Mouse (Mus musculus) layer of hippocampus, adult 9-10 months (tissue): Measurements from ENCODE around the gene Srp68.

Experiments
- DNase-seq: peaks from one replicate; pipeline ENCODE4 v3.0.0; 2022; ENCODE audit warnings: low spot score

Gene Srp68

DNA sequence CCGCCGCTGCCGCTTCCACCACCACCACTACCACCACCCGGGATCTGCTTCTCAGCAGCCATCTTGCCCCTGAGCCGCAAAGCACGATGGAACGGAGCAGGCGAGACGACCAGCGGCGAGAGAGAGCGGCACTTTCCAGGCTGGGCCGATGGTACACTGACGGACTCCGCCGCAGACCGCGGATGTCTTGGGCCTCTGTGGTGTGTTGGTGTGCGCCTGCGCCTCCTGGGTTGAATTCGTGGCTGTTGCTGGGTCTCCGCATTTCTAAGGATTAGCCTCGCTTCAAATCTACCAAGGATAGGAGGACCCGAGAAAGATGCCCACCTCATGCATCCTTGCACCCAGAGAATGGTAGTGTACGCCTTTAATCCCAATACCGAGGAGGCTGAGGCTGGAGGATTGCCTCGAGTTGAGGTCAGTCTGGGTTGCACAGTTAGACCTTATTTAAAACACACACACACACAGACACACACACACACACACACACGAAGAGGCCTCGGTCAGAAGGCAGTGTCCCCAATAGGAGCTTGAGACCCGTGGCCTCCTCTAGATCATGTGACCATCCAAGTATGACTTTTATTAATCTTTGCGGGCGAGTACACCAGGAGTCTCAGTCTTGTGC, at the start of gene Srp68:
Gene Srp68 (minus strand): TSS at position 173 of the 622 bp plus-strand sequence.
- DNase-seq, result peak; percentile 83

DNA sequence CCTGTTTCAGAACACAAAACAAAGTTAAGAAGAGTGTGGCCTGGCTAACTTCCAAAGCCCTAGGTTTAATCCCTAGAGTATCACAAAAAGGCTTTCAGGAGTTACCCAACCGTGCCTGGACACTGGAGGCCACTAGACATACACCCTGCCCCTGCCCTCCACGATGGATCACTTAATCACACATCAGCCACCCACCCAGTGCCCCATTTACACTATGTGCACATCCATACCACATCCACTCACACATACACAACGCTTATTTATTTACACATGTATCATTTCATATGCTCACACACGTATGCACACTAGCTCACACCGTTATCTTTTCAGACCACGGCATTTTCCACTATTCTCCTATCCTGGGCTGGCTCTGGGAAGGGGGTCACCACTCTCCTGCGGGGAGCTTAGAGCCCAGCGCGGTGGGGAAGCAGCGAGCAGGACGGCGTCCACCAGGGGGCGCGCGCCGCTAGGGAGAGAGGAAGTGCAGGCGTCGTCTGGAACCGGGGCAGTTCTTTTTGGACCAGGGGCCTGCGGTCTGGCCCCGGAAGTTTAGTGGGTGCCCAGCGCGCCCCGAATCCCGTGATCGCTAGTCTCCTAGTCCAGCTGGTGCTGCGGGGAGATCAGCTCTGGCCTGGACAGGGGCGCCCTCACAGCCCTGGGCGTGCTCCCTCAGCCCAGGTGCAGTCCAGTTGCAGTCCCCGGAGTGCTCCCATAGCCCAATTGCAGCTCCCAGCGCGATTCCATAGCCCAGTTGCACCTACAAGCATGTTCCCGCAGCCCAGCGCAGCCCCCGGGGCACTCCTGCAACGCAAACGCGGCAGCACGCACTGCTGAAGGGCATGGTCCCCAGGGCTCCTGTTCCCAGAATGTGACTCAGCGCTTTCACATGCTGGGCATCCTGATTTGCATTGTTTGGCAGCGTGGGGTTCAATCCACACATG, 45.0 kb upstream of the Srp68 start:
- peak; percentile 66 for DNase-seq

DNA sequence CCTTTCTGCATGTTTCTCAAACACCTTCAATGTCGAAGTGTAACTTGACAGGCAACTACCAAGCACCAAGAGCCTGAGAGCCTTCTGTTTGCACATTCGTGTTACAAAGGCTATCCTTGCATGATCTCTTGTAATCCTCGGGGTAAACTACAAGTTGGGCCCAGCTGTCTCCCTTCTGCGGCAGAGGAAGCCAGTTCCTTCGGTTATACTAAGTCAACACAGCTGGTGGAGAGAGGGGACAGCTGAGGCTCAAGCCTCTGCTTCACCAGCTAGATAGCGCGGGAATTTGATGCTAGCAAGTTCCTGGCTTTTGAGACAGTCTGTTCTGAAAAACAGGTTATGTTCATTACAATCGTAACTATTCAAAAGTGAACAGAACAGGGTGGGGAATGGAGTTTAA, 38.3 kb upstream of the Srp68 start:
- DNase-seq, result no peak

DNA sequence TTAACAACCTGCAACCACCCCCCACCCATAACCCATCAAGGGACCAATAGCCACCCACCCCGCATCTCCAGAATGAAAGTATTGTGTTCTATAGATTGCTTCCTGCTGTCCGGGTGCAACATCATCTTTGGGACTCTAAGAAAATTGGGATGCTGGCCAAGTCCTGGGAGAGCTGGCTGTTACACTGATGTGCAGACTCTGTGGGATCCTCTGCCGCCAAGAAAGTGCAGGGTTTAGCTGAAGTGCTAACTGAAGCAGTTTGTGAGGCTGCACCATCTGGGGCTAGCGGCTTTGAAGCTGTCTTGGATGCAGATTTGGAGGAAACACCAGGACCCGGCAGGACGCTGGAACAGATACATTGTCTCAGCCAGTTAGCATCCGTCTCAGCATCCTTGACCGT, 37.2 kb upstream of the Srp68 start:
- no peak for DNase-seq

DNA sequence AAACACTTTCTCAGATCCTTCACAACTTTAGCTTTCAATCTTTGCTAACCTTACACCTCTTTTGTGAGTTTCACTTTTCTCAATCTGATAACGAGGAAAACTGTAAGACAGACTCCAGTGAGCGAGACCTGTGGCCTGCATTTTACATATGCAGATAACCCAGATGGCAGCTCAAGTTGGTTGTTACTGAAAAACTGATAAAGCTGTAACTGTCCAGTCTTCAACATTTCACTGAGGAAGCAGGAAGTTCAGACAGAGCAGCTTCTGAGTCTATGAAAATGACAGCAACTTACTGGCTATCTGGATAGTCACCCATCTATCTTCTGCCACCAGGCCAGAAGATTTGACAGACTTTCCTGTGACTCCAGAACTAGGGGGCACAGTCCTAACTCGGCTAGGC, 35.6 kb upstream of the Srp68 start:
- no peak for DNase-seq

DNA sequence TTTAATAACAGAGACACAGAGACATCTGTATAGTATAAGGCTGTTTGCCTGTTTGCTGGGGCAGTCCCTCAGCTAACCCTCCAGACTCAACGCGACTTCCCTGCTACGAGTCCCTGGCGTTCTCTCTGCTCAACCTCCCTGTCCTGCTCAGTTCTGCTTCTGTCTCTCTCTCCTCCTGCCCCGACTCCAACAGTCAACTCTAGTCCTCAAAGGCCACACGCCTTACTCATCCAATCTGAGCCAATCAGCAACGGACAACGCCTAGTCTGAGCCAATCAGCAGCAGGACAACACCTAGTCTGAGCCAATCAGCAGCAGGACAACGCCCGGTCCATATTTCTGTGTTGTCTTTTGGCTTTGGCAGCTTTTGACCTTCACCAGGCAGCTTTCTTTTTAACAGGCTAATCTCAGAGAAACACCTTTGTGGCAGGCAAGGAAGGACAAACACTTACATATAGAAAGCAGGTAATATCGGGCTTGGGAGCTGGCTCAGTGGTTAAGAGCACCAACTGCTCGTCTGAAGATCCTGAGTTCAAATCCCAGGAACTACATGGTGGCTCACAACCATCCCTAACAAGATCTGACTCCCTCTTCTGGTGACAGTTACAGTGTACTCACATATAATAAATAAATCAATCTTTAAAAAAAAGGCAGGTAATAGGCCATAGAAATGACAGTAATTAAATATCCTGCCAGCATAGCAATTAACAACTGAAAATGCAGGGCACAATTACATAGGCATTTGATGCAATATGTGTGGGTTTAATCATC, 33.9 kb upstream of the Srp68 start:
- no peak for DNase-seq

DNA sequence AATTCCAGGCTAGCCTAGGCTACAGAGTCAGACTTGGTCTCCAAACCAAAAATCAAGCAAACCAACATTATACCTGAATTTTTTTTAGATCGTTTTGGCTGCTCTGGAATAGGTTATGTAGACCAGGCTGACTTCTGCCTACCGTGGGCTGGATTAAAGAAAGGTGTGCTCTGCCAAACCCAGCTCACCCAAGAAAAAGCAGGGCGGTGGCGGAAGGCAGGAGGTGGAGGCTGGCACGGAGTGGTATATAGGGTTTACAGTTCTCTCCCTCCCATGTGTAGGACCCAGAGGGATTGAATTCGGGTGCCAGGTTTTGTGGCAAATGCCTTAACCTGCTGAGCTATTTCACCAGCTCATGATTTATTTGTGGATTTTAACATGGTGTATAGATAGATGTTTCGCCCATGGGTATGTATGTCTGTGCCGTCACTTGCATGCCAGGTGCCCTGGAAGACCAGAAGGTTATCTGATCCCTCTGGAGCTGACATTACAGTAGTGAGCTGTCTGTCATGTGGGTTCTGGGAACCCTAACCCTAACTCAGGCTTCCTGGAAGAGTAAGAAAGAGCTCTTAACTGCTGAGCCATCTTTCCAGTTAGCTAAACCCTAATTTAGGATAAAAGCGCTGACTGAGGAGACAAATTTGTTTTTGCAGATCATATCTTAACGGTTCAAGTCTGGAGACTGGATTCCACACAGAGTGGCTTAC, 33.2 kb upstream of the Srp68 start, which contains the start of gene Exoc7:
Gene Exoc7 (minus strand): TSS at position 215 of the 707 bp plus-strand sequence.
- no peak for DNase-seq

DNA sequence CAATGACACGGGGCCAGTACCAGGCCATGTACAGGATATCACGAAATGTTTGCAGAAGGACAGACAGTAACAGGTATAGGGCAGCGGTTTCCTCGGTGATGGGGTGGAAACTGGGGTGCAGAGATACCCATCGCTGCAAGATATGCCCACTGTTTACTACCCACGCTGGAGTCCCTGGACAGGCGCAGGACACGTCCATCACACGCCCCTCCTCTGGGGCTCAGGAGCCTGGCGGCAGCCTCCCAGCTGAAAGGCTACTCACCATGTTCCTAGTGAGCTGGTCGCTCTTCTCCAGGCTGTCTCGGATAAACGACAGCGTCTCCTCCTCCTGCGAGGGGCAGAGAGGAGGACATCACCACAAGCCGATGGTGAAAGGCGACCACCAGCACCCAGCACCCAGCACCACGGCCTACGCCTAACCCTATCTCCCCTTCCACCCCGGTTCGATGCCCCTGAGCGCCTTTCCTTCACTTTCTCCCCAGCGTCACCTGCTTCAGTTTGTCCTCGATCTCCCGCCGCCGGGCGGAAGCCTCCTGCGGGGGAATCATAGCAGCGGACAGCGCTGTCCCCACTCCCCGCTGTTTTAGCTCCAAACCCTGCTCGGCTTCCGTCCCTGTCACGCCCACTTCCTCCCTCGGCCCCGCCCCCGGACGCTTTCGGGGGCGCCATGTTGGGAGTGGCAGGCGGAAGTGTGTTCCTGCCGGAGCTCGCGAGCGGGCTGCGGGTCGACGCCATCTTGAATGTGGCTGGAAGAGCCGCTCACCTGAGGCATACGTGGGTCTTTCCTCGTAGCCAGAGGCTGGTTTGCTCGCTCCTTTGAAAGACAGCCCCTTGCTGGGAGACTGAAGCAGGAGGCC, 32.3 kb upstream of the Srp68 start:
- peak; percentile 48 for DNase-seq

DNA sequence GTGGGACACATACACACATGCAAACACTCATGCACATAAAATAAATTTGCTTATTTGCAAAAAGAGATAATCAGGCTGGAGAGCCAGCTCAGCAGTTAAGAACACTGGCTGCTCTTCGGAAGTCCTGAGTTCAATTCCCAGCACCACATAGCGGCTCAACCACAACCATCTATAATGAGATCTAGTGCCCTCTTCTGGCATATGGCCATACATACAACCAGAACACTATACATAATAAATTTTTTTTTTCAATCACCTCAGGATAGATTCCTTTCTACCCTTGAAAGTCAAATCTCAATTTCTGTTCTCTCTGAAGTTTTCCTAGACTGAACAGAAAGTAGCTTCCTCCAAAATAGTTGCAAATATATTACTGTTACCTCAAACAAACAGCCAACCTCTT, 31.4 kb upstream of the Srp68 start:
- DNase-seq, result no peak

DNA sequence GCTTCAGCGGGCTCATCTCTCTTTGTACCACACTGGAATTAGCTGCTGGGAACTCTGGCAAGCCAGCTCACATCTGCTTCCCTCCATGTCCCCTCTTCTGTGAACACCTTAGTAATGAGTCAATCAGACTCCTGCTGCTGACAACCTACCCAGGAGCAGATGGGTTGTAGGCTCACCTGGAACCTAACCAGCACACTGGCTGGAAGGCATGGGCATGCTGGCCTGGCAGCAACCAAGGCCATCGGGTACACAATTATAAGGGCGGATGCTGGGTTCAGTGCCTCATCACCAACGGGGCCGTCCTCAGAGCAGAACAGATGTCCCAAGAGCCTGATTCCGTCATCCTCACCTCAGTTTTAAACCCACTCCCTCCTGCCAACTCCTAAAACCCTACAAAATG, 24.6 kb upstream of the Srp68 start:
- DNase-seq, result no peak

DNA sequence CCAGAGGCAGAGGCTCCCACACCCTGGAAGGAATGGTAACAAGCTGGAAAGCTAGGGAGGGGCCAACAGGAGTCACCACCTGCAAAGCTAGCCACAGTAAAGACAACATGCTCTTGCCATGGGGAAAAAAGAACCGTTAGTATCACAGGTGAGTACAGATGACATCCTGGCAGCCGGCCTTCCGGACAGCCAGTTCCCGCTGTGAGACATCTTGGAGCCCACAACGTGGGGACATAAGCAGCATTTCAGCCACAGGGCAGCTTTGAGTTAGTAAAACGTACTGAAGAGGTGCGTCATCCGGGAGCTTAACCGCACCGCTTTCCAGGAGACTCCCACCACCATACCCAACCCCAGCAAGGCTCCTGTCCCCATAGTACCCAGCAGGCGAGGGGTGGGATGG, 24.2 kb upstream of the Srp68 start:
- DNase-seq, result no peak

DNA sequence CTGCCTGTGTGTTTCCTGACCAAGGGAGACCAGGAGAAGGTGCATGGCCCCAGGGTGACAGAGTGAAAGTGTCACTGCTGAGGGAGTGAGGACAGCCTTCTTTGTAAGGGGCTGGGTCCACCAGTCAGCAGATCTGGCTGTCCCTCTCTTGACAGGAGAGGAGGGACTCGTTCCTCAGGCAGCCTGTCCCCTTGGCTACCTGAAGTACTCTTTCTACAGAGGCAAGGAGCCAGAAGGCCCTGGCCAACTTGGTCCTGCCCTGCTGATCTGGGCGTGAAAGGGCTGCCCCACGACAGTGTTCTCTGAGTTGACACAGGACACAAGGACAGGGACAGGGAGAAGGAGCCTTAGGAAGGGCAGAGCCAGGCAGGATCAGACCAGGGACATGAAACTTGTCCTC, 23.0 kb upstream of the Srp68 start:
- no peak for DNase-seq

DNA sequence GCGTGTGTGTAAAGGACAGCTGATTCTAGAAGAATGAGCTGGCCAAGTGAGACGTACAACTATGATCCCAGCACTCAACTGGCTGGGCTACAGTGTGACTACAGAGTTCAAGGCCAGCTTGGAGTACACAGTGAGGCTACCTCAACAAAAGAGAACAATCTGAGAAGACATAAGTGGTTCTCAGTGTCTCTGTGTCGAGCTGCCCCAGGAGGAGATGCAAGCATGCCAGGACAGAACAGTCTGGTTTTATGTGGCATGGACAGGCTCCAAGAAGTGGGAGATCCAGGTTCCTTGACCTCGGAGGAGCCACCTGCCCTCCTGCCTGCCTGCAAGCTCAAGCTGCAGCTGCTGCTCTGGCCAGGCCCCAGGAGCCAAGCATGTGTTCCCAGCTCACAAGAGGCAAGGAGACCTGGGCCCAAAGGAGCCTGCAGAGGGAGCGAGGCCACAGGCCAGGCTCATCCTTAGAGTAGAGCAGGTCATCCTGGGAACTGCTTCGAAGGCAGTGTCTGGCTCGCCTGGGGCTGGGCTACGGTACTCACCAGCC, 22.2 kb upstream of the Srp68 start:
- no peak for DNase-seq

DNA sequence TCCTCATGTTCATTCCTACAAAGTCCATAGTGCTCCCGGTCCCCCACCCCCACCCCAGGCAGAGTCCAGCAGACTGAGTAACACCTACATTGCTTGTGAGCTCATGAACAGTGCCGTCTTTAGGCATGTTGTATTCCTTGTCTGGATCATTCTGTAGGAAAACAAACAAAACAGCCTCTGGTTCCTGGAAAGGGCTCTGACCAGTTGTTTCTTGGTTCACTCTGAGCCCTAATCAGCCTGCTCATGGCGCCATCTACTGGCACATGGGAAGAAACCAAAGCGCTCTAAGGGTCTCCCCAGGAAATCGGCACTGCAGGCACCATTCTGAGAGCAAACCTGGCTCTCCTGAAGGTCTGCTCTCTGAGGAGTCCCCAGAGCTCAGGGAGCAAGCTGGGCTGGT, 20.3 kb upstream of the Srp68 start:
- no peak for DNase-seq

DNA sequence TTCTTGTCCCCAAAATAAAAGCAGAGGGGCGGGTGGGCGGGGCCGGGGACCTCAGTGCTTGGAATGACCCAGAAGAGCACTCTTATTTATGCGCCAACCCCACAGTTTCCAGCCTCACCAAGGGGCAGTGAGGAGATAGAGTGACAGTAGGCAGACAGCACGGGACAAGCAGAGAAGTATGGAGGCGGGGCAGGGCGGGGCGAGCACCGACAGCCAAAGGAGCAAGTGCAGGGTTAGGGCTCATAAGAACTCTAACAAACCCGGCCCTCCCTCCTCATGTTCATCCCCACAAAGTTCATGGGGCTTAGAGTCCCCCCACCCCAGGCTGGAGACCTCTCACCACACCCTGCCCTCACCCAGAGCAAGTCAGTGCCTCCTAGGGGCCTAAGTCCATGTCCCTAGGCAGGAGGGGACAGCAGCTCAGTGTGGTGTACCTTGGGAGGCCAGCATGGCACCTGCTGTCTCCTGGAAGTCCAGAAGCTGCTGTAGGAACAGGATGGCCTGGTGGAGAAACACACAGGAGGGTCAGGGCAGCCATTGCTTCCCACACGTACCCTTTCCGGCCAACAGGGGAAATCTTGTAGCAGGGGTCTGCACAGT, 19.6 kb upstream of the Srp68 start:
- no peak for DNase-seq

DNA sequence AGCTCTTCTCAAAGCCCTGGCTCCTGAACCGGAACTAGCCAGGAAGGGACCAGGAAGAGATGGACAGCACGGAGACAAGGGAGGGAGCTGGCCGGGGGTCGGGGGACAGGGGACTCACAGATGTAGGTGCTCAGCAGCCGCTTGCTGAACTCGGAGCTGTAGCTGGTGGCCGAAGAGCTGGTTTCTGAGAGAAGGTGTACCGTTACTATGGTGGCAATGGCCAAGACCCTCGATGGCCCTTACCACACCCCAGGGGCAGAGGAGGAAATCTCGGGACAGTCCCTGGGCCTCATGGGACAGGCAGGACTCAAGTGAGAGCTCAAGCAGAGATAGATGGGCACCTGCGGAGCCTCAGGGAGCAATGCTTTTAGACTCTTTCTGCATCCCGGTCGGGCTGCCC, 18.4 kb upstream of the Srp68 start:
- DNase-seq, result no peak

DNA sequence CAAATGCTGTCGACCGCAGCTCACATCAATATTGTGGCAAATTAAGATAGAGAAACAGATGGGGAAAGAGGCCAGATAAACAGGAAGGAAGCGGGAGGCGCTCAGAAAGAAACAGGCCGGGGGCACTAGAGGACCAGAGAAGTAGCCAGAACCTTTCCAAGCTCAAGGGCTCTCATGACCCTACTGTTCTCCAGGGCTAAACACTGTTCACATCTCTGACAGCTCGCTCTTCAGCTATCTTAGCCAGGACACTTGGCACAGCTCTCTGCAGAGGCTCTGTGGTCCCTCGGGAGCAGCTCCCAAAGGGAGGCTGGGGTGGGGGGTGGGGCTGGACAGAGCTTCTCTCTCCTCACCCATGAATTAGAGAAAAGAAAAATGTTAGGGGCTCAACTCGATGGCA, 16.5 kb upstream of the Srp68 start:
- no peak for DNase-seq

DNA sequence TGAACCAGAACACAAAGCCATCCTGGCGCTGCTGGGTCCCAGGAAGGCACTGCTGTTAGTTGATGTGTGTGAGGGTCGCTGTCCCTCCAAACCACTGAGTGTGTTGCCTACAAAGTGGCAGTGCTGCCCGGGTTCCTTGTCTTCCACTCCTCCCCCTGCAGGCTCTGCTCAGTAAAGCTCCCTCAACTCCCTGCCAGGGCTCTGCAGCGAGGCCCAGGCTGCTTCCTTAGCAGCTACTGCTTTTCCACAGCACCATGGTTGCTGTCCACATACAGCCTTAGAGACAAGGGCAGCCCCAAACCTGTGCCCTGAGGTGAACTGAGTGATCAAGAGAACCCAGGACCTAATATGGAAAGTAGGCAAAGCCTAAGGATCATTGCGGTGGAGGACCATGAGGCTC, 13.3 kb upstream of the Srp68 start:
- DNase-seq, result no peak

DNA sequence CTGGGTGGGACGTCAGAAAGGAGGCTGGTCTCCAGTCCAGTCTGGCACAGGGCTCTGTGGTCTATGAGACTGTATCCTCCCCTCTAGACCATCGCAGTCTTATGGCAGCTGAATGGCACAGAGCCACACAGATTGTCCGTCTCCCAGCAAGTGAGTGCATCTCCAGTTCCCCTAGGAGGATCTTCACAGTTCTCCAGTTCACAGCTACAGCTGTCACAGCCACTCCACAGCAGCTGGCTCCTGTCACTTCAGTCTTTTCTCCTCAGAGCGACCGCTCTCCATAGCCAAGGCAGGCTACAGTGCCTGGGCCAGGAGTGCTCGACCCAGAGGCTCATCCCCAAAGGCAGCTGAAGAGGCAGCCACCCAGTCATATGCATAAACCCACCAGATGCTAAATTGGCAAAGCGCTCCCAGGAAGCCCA, 11.8 kb upstream of the Srp68 start:
- DNase-seq, result no peak

DNA sequence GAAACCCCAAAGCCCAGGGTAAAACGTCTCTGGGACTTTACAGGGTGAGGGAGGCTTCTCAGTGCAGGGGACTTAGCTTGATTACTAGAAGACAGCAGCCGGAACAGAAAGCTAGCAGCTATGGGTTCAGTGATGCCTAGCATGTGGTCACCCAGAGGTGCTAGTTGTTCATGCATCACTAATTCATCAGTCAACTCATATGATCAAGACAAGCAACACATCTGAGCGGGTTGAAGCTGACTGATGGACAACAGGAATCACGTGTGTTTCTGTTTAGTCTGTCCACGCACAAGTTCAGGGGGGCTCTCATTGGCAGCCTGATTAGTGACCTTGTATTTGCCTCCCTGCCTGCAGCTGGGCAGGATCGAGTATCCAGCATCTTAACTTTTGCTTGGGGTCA, 10.0 kb upstream of the Srp68 start:
- DNase-seq, result no peak
